Mouse (Mus musculus) cerebellum, adult 9-11 months (tissue): ENCODE data around the gene Acss1.

Experiments
- DNase-seq: peaks from one replicate; pipeline ENCODE4 v3.0.0; 2022

Acss1 gene

DNA sequence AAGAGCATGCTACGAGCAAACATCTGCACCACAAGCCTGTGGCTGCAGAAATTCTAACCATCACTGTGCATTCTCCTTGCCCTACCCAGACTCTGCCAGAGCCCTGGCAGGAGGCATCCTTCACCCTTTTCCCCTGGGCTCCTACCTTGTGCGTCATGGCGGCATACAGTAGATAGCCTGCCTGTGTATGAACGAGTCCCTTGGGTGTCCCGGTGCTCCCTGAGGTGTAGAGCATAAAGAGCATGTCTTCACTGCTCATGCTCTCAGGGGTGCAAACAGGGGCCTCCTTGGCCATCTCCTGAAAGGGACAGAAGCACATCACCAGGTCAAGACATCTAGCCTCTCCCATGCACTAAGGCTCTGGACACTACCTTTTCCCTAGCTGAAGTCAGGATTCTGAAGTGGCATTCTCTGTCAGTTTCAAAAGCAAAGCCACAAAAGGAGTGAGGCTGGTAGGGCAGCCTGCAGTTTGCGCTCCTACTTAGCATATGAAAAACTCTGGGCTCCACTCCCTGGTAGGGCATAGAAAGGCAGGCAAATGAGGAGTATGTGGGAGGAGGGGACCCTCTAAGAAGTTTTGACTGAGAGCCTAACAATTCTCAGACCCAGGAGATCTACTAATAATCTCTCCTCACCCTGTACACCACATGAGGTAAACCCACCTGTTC lies 30.5 kb downstream of the Acss1 start:
- no peak for DNase-seq

DNA sequence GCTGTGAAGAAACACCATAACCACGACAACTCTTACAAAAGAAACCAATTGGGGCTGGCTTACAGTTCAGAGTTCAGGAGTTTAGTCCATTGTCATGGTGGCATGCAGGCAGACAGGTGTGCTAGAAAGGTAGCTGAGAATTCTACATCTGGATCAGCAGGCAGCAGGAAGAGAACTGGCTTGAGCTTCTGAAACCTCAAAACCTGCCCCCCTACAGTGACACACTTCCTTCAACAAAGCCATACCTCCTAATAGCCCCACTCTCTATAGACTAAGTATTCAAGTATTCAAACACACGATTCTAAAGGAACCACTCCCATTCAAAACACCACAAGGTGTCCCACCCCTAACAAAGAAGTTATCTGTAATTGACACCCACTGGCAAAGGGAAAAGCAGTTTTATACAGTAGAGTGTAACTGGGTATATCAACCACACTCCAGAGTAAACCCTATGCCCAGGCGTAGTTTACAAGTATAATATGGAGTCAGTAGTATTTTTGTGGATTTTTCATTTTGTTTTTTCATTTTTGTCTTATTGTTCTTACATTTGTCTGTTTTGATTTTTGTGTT lies 32.3 kb downstream of the Acss1 start:
- DNase-seq = no peak

DNA sequence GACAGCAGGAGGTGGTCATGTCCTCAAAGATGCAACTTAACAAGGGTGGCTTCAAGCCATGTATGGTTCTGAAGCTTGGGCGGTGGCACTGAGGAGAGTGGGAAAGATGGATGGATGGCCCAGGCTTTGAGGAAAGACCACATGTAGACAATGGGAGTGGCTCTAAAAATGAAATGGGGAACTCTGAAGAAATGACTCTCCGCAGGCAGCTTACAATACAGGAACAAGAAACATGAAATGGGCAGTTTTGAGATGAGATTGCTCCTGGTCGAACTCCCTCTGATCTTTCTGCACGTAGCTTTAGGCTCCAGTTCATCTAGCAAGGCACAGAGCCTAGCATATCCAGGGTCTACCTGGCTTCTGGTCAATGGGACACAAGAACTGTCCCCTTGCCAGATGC lies 39.0 kb downstream of the Acss1 start:
- no peak for DNase-seq

DNA sequence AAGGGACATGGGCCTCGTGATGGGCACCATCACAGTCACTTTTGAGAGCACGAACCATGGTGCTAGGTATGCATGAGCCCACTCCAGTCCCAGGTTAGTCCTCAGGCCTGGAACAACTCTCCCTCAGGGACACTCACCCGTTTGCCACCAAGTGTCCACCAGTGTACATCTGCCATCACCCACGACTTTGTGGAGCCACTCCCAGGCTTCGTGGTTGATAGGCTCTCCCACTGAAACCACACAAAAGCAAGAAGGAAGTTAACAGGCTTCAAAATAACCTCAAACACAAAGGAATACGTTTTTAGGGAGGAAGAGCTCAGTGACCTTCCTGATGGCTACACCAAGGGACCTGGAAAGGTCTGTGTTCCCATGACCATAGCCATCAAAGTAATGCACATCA lies 41.2 kb downstream of the Acss1 start:
- no peak for DNase-seq

DNA sequence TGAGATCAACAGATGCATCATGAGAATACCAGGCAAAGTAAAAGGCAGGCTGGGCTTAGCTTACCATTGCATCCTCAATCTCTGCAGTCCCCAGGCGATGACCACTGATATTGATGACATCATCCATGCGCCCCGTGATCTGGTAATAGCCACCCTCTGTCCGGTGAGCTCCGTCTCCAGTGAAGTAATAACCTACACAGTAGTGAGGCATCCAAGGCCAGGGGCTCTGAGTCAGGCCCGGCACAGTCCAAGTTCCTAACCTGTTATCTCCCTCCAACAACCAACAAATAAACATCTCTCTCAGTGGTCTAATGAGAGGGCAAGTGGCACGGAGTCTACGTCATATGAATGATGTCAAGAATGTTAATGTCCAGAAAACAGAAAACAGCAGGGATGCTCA lies 43.4 kb downstream of the Acss1 start:
- no peak for DNase-seq

DNA sequence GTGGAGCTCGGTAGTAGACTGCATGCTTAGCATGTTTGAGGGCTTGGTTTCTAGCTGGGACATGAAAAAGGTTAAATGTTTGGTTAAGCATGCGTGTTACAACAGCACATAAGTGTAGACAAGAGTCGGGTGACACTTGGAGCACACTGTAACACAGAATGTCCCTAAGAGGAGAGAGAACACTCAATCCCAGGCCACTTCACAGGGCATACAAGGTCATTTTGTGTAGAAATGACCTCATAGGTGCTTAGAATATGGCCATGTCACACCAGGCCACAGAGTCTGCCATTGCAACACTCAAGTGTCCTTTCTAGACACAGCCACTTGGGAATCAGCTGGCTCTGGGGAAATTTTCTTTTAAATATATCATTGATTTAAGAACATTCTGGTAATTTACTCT lies 44.3 kb downstream of the Acss1 start:
- DNase-seq = no peak

DNA sequence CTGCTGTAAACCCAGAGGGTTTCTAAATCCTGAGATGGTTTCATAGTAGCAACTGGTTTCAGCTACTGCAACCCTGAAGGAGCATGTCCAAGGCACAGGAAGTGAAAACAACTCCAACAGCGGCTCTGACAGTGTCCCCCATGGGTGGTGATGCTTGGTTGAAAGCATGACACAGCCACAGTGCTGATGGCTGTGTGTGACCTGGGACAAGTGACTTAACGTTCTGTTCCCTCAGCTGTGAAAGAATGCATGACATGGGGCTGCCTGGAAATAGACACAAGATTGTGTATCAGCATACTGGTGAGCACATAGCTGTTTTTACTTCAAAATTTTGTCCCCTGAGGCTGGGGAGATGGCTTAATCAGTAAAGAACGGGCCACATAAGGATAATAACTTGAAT lies 46.6 kb downstream of the Acss1 start:
- DNase-seq = no peak

DNA sequence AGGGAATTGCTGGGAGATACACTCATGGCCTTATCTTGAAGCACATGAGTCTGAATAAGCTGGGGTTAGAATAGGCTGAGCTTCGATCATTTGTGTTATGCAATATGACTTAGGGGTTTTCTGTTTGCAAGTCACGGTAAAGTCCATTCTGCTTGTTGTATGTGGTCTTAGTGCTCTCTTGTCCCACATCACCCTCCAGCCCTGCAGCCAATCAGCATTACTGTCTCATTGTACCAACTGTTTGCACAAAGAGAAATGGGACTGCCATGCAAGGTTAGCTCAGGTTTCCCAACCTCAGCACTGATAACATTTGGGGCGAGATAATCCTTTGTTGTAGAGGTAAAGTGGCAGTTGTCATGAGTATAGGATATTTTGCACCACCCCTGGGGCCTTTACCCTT lies 58.2 kb downstream of the Acss1 start:
- DNase-seq = no peak

DNA sequence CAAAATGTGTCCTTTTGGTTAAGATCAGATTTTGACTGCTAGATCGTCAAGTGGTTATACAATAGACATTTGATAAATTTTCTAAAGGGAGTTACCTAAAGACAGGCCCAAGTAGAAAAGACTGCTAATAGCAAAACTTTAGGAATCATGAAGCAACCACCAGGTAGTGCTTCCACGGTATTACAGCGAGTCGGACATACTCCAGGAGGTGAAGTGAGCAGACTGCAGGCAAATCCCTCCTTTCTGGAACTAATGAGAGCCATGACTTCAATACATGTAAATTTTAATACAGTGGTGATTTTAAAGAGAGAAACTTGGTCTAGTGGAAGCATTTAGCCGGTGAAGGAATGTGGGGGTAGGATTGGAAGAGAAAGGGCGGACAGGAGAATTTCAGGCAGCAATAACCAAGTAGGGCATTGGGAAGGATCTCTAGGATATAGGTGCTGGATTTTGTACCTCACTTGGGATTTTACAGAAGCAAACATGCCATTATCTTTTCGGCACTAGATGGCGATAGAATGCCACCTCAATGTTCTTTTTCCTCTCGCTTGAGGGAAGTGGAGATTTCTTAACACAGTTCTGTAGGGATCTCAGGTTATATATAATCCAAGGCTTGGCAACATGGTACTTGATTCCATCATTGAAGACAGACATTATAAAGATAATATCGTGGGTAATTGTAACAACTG lies 59.3 kb downstream of the Acss1 start:
- DNase-seq = peak; percentile 70

DNA sequence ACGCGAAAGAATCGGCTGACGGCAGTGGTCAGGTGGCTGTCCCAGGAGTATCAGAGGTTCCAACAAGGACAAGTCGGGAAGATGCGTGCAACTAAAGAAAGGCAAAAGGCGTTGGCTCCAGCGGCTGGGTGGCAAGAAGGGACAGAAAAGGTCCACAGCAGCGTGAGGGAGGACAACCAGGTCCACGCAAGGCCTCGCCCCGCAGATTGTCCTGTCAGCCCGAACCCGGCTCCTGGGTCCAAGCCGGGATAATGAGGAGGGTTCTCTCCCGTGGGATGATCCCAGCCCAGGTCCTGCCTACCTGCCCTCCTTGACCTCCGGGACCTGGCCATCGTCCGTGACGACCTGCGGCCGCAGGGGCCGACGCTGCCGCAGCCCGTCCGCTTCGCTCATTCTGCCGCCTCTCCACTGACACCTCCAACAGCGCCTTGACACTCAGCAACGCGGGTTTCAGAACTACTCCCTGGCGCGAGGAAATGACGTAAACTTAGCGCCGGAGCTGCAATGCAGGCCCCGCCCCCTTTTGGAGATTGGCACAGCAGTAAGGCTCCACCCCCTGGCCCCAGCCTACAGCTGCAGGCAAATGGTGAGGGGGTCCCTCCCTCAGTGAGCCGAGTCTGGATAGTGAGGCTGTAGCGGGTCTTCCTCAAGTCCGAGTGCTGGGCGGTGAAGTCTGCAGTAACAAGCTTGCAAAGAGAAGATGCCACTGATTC lies 60.1 kb downstream of the Acss1 start, which contains the start of gene Apmap:
Gene Apmap, minus strand, starts transcription at position 481 of the 713 bp plus-strand sequence.
- peak; percentile 96 for DNase-seq

DNA sequence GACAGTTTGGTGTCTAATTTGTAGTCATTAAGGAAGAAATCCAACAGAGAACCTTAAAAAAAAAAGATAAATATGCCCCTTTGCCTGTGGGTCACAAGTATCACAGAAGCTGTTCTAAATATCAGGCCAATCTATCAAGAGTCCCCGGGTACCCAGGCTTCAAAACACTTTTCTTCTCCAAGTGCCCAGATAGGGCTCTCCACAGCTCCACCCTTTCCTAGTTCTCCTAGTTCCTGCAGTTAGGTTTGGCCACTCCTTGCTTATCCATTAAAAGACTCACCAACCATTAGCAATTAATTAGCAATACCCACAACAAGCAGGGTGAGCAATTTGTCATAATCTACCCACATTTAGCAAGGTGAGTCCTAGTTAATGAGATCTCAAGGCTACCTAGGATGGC lies 61.2 kb downstream of the Acss1 start:
- DNase-seq = no peak

DNA sequence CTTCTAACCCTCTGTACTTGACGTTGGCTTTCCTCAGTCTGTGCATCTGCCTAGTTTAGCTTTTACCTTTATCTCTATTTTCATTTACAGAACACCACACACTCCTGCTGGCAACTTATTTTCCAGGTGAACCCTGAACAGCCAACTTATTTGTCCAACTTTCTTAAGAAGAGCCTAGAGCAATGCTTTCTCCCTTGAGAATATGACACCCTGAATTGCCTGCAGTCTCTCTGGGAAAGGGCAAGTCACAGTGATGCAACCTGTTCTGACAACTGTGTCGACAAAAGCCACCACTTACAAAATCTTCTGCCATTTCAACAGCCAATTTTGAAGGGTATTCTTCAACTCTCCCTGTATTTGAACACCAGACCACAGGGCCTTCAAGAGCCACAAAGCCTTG lies 63.5 kb downstream of the Acss1 start:
- DNase-seq = no peak

DNA sequence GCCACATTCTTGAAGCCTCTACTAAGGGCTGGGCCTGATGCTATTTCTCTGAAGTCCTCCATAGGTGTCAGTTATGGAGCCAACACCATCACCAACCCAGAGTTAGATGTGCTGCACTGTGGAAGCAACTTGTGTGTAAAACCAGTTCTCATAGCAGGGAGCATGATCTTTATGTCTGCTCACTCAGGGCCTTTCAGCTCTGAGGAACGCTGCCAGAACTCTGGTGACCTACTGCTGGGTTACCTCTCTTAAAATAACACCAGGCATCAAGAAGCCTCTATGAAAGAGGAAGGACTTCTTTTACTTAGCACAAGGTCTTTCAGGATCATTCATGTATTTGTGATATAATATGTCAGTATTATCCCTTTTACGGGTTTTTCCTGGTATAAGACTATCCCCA lies 66.1 kb downstream of the Acss1 start:
- no peak for DNase-seq

DNA sequence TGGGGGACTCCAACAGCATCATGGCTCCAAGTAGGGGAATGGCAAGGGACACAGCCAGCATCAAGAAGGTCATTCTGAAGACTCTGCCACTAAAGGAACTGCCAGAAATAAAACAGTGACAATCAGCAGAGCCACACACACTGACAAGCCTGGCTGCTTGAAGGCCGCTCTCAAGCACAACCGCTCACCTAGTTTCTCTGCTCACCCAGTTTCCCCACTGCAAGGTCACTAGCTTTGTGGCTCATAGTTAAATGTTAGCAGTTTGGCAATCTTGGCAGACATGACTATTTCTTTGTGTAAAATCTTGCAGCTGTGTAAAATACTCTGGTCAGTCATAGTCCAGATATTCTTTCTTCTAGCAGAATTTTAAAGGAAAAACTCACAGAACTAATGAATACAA lies 68.0 kb downstream of the Acss1 start:
- DNase-seq = no peak

DNA sequence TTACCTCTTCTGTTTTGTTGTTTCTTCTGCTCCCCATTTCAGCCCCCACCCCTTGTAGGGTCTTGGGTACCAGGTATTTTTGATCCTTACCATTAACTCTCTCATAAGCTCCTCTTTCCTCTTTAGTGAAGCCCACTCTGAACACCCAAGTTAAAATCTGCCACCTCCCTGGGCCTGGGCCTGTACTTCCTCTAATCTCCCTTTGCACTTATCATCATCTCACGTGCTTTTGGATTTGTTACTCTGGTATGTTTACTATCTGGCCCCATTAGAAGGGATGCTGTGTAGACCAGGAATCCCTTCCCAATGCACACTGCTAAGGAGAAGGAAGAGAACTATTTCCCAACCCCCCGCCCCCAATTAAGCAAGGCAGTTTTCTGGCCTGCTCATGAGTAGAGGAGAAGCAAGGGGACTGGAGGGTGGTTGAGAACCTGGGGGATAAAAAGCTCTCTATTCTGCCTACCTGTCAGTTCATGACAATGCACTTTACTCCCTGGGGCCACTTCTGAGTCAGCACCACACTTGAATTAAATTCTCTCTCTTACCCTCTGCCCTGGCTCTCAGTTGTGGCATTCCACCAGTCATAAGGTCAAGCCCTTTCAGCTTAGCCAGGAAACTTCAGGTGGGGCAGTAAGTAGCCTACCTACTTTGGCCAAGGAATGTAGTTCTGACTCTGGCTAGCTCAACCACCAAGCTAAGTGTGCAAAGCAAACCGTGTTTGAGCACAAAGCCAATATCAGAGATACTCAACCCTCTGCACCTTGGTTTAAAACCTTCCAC lies 72.7 kb downstream of the Acss1 start:
- DNase-seq = no peak

DNA sequence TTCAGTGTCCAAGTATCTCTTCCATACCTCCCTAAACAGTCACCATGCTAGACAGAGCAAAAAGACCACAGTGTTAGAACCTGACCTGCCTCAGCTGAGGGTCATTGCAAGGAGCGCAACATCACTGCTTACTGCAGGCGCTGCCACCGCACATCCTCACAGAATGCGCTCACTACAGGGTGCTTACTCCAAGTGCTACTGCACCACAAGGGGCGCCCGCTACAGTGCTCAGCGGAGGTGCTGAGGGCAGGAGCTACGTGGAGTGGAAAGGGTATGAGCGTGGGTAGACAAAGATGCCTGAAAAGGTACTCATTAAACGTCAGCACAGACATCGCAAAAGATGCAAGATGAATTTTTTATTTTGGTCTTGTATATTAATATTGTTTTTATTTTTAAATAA lies 79.2 kb downstream of the Acss1 start:
- DNase-seq = no peak

DNA sequence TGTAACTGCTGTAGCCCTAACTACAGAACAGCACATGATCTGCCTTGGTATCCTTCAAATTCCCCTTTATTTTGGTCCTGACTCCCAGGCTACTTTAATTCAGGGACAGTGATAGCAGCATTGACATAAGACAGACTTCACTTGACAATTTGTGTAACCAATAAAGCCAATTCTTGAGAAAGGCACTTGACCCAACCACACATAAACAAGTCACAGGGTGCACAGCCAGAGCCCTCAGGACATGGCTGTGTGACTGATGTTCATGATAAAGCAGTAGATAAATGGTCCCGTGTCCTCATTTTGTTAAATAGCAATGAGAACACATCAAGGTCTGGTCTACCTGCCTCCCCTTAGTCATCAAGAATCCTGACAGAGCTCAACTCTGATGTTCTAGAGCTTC lies 88.7 kb downstream of the Acss1 start:
- no peak for DNase-seq

DNA sequence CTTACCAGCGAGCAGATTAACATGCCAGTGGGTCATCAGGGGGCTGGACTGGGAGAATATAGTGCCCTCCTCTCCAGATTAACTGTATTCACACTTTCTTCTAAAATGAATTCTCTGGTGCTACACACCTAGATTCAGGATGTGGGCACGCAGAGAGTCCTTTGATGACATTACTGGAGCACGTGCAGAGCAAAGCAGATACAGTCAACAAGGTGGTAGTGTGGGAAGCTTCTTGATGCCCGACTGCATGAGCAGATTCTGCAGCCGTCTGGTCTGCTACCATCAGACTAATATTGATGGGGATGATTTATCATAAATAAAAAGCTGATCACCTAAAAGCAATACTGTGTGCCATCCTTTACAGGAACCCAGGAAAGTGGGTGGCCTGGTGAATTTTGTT lies 89.7 kb downstream of the Acss1 start:
- DNase-seq = no peak

DNA sequence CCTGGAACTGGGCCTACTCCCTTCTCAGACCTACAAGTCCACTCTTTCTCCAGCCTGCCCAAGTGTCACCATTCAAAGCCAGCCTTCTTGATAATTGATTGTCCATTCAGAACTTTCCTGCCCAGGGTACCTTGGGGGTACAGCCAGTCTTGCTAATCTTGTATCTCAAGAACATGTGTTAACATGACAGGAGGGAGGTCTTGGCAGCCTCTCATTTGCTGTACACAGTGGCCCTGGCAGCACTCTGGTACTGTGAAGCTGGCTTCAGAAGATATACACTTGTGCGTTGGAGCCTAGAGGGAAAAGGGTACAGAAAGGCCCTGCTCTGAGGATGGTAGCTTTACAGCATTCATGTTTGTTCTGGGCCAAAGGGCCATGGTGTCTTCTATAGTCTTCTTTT lies 92.0 kb downstream of the Acss1 start:
- DNase-seq = no peak

DNA sequence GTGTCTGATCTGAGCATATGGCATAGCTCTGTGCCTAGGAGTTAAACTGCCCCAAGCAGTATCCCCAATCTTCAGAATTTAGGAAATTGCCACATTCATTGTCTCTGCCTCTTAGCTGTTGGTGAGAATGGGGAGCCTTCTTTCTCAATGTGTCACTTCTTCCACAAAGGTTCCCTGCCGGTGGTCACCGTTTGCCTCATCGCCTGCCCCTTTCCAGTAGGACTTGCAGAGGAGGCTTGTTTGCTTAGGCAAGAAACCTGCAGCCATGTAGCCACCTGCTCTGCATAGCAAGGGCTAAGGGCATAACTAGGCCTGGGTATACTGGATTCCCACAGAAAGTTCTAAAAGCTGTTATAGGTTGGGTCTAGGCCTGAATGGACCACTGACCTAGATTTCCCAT lies 95.8 kb downstream of the Acss1 start:
- DNase-seq = no peak

DNA sequence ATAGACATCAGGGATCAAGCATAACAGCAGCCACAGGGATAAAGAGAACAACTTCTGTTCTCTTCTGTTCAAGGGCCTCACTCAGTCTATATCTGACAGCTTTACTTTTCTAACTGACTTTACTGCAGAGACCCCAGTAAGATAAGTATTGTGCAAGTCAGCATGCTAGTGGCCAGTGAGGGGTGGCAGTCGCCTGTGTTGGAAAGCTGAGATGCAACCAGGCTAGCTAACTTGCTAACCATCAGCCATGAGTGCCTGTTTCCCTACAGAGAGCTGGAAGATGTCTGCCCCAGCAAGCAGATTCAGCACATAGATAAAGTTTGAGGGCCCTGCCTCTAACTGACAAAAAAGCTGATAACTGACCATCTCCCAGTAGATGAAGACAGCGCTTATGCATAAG lies 97.5 kb downstream of the Acss1 start:
- no peak for DNase-seq

DNA sequence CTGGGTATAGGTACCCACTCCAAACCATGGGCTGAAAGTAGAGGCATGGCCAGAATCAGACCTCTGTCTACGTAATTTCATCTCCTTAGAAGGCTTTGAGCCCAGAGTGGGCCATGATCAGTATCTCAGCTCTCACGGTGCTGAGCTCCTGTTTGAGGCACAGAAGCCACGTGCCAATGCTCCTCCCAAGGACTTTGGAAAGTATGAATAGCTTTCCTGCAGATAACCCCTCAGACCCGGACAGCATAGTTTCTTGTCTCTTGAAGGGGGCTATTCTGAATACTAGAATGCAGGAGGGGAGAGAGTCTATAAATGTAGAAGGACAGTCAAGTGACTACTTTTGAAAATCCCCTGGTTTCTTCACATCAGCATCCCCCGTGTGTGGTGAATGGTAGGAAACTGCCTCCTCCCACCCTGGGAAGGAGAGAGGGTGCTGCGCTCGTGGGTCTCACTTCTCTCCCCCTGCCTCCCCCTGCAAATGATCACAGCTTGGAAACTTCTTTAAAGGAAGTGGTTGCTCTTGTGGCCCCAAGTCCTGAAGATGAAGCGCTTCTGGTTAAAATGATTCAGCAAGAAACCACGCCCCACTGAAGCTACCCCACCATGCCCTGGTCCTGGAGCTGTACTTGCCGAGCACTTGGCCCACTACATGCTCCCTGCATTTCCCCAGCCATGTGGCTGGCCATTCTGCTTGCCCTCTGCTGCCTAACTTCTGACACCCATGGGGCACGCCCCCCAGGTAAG lies 98.3 kb downstream of the Acss1 start, which contains the start of gene Cst7:
Gene Cst7, plus strand, starts transcription at position 569 of the 744 bp plus-strand sequence.
- no peak for DNase-seq
